Mouse (Mus musculus): ENCODE data around the gene Rnf215. TPM values are rescaled to one million over a fixed set of nuclear protein-coding genes. Genes with fewer than 3 reads are reported as not detected.
"Not testable (repeated sequence)": the region's sequence is repeated elsewhere in the genome, so short reads cannot be mapped to it uniquely, and the experiment has no call there.

Rnf215 gene
- polyA plus RNA-seq, 1 experiment from 2014 or later, result 16.1 TPM

- Histone ChIP-seq H3K4me3 (no peak overlapping the region), H3K9me3 (replicated peaks) (no peaks in the 10 kb centered on the region), H3K27ac (no peak overlapping the region), H3K4me2 (no peak overlapping the region), H3K27me3 (no peaks in the 10 kb centered on the region), H3K36me3 (peaks cover 62% of the 10 kb centered on the region), H3K9ac (no peak overlapping the region), H3K4me1 (replicated peaks) (peaks cover 15% of the 10 kb centered on the region)
- no peak for ATAC-seq (replicated peaks; ENCODE audit: insufficient number of reproducible peaks, insufficient read depth, low FRiP score, low read depth)
- 16% methylated on average over 1 of the region's 1 CpGs for WGBS
Measured at GRCm38 (mm10) chr11:4182061-4182460, 47.1 kb downstream of the Rnf215 start.

DNA sequence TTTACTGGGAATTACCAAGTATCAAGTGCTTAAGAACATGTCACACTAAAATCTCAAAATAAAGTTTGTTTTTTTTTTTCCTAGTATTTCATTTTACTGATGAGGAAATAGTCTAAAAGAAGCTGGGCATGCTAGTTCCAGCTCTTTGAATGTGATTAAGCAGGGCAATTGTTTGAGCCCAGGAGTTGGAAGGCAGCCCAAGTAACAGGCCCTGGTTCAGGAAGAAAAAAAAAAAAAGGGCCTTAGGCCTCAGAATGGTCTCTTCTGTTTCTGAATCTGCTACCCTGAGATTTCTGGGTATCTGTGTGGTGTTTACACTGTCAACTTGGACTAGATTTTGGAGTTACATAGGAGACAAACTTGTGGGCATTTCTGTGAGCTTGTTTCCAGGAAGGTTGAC is 48.5 kb downstream of the Rnf215 start:
- peaks cover 47% of the 10 kb centered on the region for H3K36me3 ChIP-seq
- no peaks in the 10 kb centered on the region for H3K27me3 ChIP-seq
- H3K9me3 ChIP-seq (replicated peaks), result no peaks in the 10 kb centered on the region
- peaks cover 16% of the 10 kb centered on the region for H3K4me1 ChIP-seq (replicated peaks)
- no peak for ATAC-seq (replicated peaks; ENCODE audit: insufficient number of reproducible peaks, insufficient read depth, low FRiP score, low read depth)
- H3K27ac ChIP-seq, result 0 out of 2 replicates have a peak overlapping the region, but pooled peaks have one; percentile 17
- no peak overlapping the region for H3K9ac ChIP-seq
- H3K4me2 ChIP-seq, result no peak overlapping the region
- H3K4me3 ChIP-seq, result no peak overlapping the region

- Histone ChIP-seq H3K27me3 (no peaks in the 10 kb centered on the region), H3K9me3 (replicated peaks) (no peaks in the 10 kb centered on the region), H3K36me3 (peaks cover 38% of the 10 kb centered on the region), H3K4me3 (no peak overlapping the region), H3K4me1 (replicated peaks) (peaks cover 19% of the 10 kb centered on the region), H3K9ac (no peak overlapping the region), H3K4me2 (no peak overlapping the region), H3K27ac (no peak overlapping the region)
- WGBS, result 55% methylated on average over 4 of the region's 4 CpGs
- ATAC-seq (replicated peaks; ENCODE audit: insufficient number of reproducible peaks, insufficient read depth, low FRiP score, low read depth), result no peak
Measured at GRCm38 (mm10) chr11:4184251-4184952, 49.4 kb downstream of the Rnf215 start.

DNA sequence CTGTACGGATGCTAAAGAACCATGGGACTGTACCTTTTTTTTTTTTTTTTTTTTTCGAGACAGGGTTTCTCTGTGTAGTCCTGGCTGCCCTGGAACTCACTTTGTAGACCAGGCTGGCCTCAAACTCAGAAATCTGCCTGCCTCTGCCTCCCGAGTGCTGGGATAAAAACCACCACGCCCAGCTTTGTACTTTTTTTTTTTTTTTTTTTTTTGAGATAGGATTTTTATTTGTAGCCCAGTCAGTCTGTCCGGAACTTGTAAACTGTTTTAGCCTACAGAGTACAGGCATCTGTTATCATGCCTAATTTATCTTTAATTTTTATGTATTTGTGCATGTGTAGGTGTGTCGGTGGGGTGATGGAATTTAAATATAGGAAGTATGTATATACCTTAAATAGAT is 50.5 kb downstream of the Rnf215 start:
- peaks cover 27% of the 10 kb centered on the region for H3K36me3 ChIP-seq
- peaks cover 24% of the 10 kb centered on the region for H3K4me1 ChIP-seq (replicated peaks)
- H3K9me3 ChIP-seq (replicated peaks); H3K9ac ChIP-seq; H3K27ac ChIP-seq; H3K27me3 ChIP-seq; H3K4me2 ChIP-seq; H3K4me3 ChIP-seq; ATAC-seq (replicated peaks; ENCODE audit: insufficient number of reproducible peaks, insufficient read depth, low FRiP score, low read depth): not testable (repeated sequence)
- WGBS, result 90% methylated on average over 6 of the region's 6 CpGs

GRCm38 (mm10) chr11:4186486-4187317 is 51.7 kb downstream of the Rnf215 start, which contains the start of gene Tbc1d10a:
Gene Tbc1d10a, plus strand, starts transcription at chr11:4186789.
- Histone ChIP-seq H3K36me3 (peaks cover 15% of the 10 kb centered on the region), H3K27me3 (no peaks in the 10 kb centered on the region), H3K9ac (peak within 1 kb of the TSS; percentile 95), H3K4me3 (peak within 1 kb of the TSS; percentile 90), H3K4me2 (peak within 1 kb of the TSS; percentile 88), H3K9me3 (replicated peaks) (no peaks in the 10 kb centered on the region), H3K27ac (peak within 1 kb of the TSS; percentile 55), H3K4me1 (replicated peaks) (peaks cover 22% of the 10 kb centered on the region)
- WGBS, result under 1% methylated on average over 69 of the region's 71 CpGs
- ATAC-seq (replicated peaks; ENCODE audit: insufficient number of reproducible peaks, insufficient read depth, low FRiP score, low read depth), result peak; percentile 100

GRCm38 (mm10) chr11:4187318-4187700 is 52.3 kb downstream of the Rnf215 start:
- H3K9ac ChIP-seq, result peak overlapping the region; percentile 95
- 16% methylated on average over 9 of the region's 9 CpGs for WGBS
- H3K27ac ChIP-seq, result no peak overlapping the region
- no peaks in the 10 kb centered on the region for H3K27me3 ChIP-seq
- H3K4me2 ChIP-seq, result peak overlapping the region; percentile 88
- peak overlapping the region; percentile 90 for H3K4me3 ChIP-seq
- peaks cover 24% of the 10 kb centered on the region for H3K4me1 ChIP-seq (replicated peaks)
- peaks cover 9% of the 10 kb centered on the region for H3K36me3 ChIP-seq
- ATAC-seq (replicated peaks; ENCODE audit: insufficient number of reproducible peaks, insufficient read depth, low FRiP score, low read depth), result no peak
- no peaks in the 10 kb centered on the region for H3K9me3 ChIP-seq (replicated peaks)

GRCm38 (mm10) chr11:4189182-4189581 is 54.2 kb downstream of the Rnf215 start:
- H3K9ac ChIP-seq, result no peak overlapping the region
- no peaks in the 10 kb centered on the region for H3K27me3 ChIP-seq
- H3K27ac ChIP-seq, result no peak overlapping the region
- H3K36me3 ChIP-seq, result no peaks in the 10 kb centered on the region
- WGBS, result 78% methylated on average over 6 of the region's 6 CpGs
- no peaks in the 10 kb centered on the region for H3K9me3 ChIP-seq (replicated peaks)
- no peak for ATAC-seq (replicated peaks; ENCODE audit: insufficient number of reproducible peaks, insufficient read depth, low FRiP score, low read depth)
- peaks cover 30% of the 10 kb centered on the region for H3K4me1 ChIP-seq (replicated peaks)
- H3K4me3 ChIP-seq, result no peak overlapping the region
- no peak overlapping the region for H3K4me2 ChIP-seq

- 76% methylated on average over 3 of the region's 3 CpGs for WGBS
- no peak overlapping the region; the same call in 1 of the 2 replicates for H3K27ac ChIP-seq
- peaks cover 31% of the 10 kb centered on the region for H3K4me1 ChIP-seq (replicated peaks)
- H3K36me3 ChIP-seq, result no peaks in the 10 kb centered on the region
- H3K9me3 ChIP-seq (replicated peaks), result no peaks in the 10 kb centered on the region
- no peak for ATAC-seq (replicated peaks; ENCODE audit: insufficient number of reproducible peaks, insufficient read depth, low FRiP score, low read depth)
- H3K27me3 ChIP-seq, result no peaks in the 10 kb centered on the region
- H3K4me2 ChIP-seq, result no peak overlapping the region
- no peak overlapping the region for H3K4me3 ChIP-seq
- no peak overlapping the region for H3K9ac ChIP-seq
Measured at GRCm38 (mm10) chr11:4190677-4191076, 55.7 kb downstream of the Rnf215 start.

Small RNAs within 50 kb of the gene (microRNA-seq; reads per million reads assigned to microRNA genes)
- 4.2 reads per million, percentile 15 among the genes with 10 or more reads in this experiment for gene Mir3060

Other genes starting within 250 kb of the Rnf215 start
- 0.06 and 0.21 TPM in 2 replicates for gene 4921536K21Rik, start 240.1 kb upstream of the Rnf215 start, polyA plus RNA-seq (2015; fragmentation: Nextera tagmentation; extraction: Ambion mirVana)
- 9.5 and 9.8 TPM in 2 replicates for gene Dusp18, start 240.0 kb upstream of the Rnf215 start, polyA plus RNA-seq (2015; fragmentation: Nextera tagmentation; extraction: Ambion mirVana)
- 3.6 and 4.4 TPM in 2 replicates for gene Slc35e4, start 220.5 kb upstream of the Rnf215 start, polyA plus RNA-seq (2015; fragmentation: Nextera tagmentation; extraction: Ambion mirVana)
- gene Tcn2, start 203.0 kb upstream of the Rnf215 start, polyA plus RNA-seq (2015; fragmentation: Nextera tagmentation; extraction: Ambion mirVana), result 64.0 and 73.4 TPM in 2 replicates
- 43.5 and 49.8 TPM in 2 replicates for gene Pes1, start 171.2 kb upstream of the Rnf215 start, polyA plus RNA-seq (2015; fragmentation: Nextera tagmentation; extraction: Ambion mirVana)
- gene 4930556J24Rik, start 158.4 kb upstream of the Rnf215 start, polyA plus RNA-seq (2015; fragmentation: Nextera tagmentation; extraction: Ambion mirVana), result not detected in 2 replicates
- gene Gal3st1, start 151.6 kb upstream of the Rnf215 start, polyA plus RNA-seq (2015; fragmentation: Nextera tagmentation; extraction: Ambion mirVana), result 0.44 and 1.9 TPM in 2 replicates
- 0.50 and 0.79 TPM in 2 replicates for gene Sec14l4, start 103.7 kb upstream of the Rnf215 start, polyA plus RNA-seq (2015; fragmentation: Nextera tagmentation; extraction: Ambion mirVana)
- 0.72 and 0.93 TPM in 2 replicates for gene Sec14l3, start 70.4 kb upstream of the Rnf215 start, polyA plus RNA-seq (2015; fragmentation: Nextera tagmentation; extraction: Ambion mirVana)
- 32.1 and 32.8 TPM in 2 replicates for gene Mtfp1, start 39.8 kb upstream of the Rnf215 start, polyA plus RNA-seq (2015; fragmentation: Nextera tagmentation; extraction: Ambion mirVana)
- 0.78 and 1.5 TPM in 2 replicates for gene Sec14l2, start 11.8 kb upstream of the Rnf215 start, polyA plus RNA-seq (2015; fragmentation: Nextera tagmentation; extraction: Ambion mirVana)
- 4.4 and 5.5 TPM in 2 replicates for gene Ccdc157, start 25.1 kb downstream of the Rnf215 start, polyA plus RNA-seq (2015; fragmentation: Nextera tagmentation; extraction: Ambion mirVana)
- 27.0 and 32.8 TPM in 2 replicates for gene Sf3a1, start 25.1 kb downstream of the Rnf215 start, polyA plus RNA-seq (2015; fragmentation: Nextera tagmentation; extraction: Ambion mirVana)
- 13.9 and 21.6 TPM in 2 replicates for gene Tbc1d10a, start 51.6 kb downstream of the Rnf215 start, polyA plus RNA-seq (2015; fragmentation: Nextera tagmentation; extraction: Ambion mirVana)
- 6.7 and 13.3 TPM in 2 replicates for gene Castor1, start 83.0 kb downstream of the Rnf215 start, polyA plus RNA-seq (2015; fragmentation: Nextera tagmentation; extraction: Ambion mirVana)
- 0.09 and 0.33 TPM in 2 replicates for gene Osm, start 101.2 kb downstream of the Rnf215 start, polyA plus RNA-seq (2015; fragmentation: Nextera tagmentation; extraction: Ambion mirVana)
- gene Lif, start 122.4 kb downstream of the Rnf215 start, polyA plus RNA-seq (2015; fragmentation: Nextera tagmentation; extraction: Ambion mirVana), result 0.23 and 0.55 TPM in 2 replicates

Measured in heart, embryonic 15.5 days (tissue).